Mouse (Mus musculus) erythroblast, adult 5-6 weeks (primary cell): ENCODE results near the gene Ppid. TPM values are rescaled to one million over a fixed set of nuclear protein-coding genes. Genes with fewer than 3 reads are reported as not detected.
A peak's percentile ranks its signal among the peaks of the same experiment; 100 is the strongest.
"Not testable (repeated sequence)": the region's sequence is repeated elsewhere in the genome, so short reads cannot be mapped to it uniquely, and the experiment has no call there.

Experiments
- ATAC-seq: replicated peaks from 2 replicates; pipeline ENCODE4 v1.8.0; 2016; ENCODE audit warnings: moderate number of reproducible peaks, mild to moderate bottlenecking, moderate TSS enrichment, inconsistent platforms; ENCODE audit not compliant: poor library complexity, low FRiP score, severe bottlenecking
- total RNA-seq, 2 experiments: library from RNA; stranded (forward) in 1 of 2; stranded (reverse) in 1 of 2; fragments of 150-400 nt in 1 of 2; fragments of 200-764, 138-1000 nt in 1 of 2; gene quantifications; 2 replicates each; pipeline versions ENCODE4 v1.2.3 to v1.2.4; 2015 to 2017; ENCODE audit warnings: low replicate concordance in 2 of 2

Gene Ppid
- total RNA-seq, 2 experiments from 2014 or later: 32.3 to 60.6 TPM

GRCm38 (mm10) chr3:79568629-79569350 is 22.4 kb upstream of the Ppid start:
- no peak for ATAC-seq

GRCm38 (mm10) chr3:79569351-79569681 is 21.8 kb upstream of the Ppid start:
- no peak for ATAC-seq

DNA sequence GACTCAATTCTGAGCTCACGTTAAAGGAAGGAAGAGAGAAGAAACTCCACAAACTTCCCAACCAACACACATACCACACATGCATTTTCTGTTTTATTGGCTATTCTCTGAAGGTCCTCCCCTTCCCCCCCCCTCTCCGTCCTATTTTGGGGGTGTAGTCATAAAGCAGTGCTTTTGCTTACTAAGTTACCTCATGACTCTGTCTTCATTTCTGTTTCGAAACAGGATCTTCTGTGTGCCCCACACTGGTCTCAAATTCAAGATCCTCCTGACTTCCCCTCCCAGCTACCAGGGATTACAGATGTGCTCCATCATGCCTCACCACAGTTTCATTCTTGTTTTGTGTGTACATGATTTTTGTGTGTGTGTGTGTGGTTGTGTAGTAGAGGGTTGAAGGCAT is 18.7 kb upstream of the Ppid start:
- ATAC-seq: no peak

DNA sequence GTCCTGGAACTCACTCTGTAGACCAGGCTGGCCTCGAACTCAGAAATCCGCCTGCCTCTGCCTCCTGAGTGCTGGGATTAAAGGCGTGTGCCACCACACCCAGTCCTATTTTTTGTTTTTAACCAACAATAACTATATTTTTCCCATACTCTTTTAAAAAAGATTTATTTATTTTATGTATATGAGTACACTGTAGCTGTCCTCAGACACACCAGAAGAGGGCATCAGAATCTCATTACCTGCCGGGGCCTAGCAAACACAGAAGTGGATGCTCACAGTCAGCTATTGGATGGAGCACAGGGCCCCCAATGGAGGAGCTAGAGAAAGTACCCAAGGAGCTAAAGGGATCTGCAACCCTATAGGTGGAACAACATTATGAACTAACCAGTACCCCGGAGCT is 17.8 kb upstream of the Ppid start:
- not testable (repeated sequence) for ATAC-seq

DNA sequence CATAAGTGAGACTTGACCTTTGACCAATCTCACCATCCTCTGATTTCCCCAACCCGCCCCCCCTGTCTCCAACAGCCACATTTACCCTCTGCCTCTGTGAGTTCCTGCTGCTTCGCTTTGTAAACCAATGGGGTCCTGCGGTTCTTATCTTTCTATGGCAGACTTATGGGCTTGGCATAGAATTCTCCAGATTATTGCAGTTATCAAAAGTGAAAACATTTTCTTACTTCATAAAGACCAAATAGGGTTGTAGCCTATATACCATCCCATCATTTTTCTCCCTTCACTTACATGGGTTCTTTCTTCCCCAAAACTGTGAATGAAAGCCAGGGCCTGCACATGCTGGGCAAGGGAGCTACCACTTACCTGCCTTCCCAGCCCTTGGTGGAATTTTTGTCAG is 16.8 kb upstream of the Ppid start:
- ATAC-seq: peak; percentile 96

GRCm38 (mm10) chr3:79575576-79576467 is 15.3 kb upstream of the Ppid start:
- no peak for ATAC-seq

GRCm38 (mm10) chr3:79576468-79576816 is 14.7 kb upstream of the Ppid start:
- ATAC-seq: no peak

DNA sequence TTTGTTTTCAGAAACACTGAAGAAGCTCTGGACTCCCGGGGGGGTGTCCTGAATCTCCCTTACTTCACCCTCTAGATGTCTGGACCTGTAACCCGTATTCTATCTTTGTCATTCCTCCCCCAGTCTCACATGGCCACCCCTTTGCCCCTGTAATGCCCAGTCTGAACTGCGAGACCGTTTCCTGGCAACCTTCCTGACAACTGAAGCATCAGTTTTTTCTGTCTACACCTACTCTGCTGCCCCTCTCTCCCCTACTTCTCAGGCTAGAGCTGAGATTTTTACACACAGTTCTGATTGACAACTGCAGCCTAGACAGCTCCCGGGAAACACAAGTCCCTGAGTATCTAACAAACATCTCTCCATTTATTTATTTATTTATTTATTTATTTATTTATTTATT is 14.3 kb upstream of the Ppid start:
- no peak for ATAC-seq

DNA sequence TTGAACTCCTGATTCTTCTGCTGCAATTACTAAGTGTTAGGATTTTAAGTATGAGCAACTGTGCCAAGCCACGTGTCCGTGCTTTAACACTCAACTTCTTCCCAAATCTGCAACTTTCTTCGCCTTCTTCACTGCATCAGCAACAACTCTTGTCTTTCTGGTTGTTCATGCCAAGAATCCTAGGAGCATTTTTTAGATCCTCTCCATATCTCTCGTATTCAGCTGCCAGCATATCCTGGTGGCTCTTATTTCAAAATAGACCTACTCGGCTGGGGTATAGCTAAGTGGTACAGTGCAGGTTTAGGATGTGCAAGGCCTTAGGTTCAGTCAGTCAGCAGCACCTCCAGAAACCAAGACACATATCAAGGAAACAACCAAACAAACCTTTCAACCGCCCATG is 13.5 kb upstream of the Ppid start:
- no peak for ATAC-seq

DNA sequence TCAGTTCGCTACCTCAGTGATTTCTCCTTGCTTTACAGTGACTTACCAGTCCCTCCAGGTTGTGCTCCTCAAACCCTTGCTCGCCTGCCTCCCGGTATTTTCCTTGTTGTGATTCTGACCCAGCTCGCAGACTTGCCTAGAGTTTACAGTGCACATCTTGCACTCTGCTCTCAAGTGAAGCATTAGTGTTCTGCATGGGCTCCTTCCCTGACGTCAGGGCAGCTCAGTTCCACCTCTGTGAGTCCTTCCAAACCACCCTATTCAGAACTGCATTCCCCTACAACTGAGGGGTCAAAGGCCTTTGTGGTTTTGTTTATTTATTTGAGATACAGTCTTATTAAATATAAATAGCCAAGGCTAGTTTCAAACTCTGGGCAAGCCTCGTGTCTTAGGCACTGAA is 13.0 kb upstream of the Ppid start:
- no peak for ATAC-seq

- ATAC-seq: peak; percentile 91
Observed at GRCm38 (mm10) chr3:79579891-79580575, 11.1 kb upstream of the Ppid start.

DNA sequence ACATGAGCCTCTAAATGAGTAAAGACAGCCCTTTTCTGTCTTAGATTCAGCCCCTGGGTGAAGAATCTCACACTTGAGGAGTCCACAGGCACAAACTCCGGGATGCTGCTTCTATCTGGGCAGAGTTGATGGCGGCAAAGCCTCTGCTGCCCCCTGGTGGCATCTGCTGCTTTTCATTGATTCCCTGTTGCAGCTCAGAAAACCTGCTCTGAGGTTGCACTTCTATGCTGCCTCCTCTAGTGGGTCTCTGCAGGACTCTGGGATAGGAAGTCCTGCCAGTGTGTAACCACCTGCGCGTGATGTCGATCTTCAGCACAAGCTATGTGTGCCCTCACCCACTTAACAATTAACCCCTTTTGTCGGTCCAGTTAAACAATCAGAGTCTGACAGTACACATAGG is 4.3 kb upstream of the Ppid start:
- ATAC-seq: peak; percentile 84

GRCm38 (mm10) chr3:79589671-79590070 is 1.5 kb upstream of the Ppid start:
- ATAC-seq: no peak

DNA sequence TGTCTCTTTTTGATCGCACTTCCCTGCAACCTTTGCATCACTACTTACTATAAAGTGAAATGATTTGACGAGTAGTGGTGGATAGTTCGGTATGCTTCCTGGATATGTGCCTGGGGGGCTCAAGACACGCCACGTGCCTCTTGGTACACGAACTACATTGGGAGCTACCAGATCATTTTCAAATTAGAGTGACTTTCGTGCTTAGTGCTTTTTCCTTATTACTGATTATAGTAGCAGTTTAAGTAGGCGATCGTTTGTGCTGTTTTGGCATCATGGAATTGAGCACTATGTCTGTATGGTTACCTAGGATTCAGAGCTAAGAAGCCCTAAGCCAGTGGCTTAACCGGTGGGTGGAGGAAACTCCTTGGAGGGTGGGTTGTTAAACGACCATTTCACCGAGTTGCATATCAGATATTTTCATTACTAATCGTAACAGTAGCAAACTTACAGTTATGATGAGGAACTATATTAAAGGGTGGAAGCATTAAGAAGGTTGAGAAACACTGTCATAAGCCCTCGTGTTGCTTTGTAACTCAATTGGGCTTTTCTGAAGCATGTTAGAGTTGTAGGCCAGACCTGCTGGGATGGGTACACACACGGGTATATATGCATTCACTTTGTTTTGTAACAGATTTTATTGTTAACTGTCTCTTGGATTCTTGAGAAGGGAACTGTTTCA is 790 bp downstream of the Ppid start:
- ATAC-seq: no peak

- ATAC-seq: no peak
Observed at GRCm38 (mm10) chr3:79595468-79595867, 4.3 kb downstream of the Ppid start.

GRCm38 (mm10) chr3:79609886-79610285 is 18.7 kb downstream of the Ppid start:
- ATAC-seq: no peak

DNA sequence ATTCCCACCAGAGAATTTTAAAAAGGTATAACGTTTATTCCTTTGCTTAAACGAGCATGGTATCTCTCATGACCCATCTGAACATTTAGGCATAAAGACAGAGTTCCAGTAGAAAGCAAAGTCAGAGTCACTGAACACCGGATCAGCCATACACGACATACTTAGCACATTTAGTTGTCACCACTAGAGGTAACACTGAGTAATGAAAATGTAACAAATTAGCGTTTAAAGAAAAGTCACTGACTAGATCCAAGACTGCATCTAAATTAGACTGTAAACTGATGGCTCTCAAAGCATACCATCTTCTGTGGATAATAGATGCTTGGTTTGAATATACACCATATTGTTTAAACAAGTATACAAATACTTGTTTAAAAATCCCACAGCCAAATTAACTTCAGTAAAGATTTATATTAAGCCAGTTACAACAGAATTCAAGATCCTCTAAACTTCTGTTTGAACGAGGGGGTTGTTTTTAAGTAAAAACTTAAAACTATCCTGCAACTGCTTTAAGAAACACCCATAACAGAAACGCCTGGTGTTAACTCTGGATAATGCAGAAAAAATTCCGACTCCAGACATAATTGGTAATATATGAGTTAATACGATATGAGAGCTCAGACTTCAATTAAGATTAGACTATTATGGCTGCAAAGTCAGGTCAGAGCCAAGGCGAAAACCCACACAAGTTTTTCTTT is 36.5 kb downstream of the Ppid start:
- peak; percentile 37 for ATAC-seq

DNA sequence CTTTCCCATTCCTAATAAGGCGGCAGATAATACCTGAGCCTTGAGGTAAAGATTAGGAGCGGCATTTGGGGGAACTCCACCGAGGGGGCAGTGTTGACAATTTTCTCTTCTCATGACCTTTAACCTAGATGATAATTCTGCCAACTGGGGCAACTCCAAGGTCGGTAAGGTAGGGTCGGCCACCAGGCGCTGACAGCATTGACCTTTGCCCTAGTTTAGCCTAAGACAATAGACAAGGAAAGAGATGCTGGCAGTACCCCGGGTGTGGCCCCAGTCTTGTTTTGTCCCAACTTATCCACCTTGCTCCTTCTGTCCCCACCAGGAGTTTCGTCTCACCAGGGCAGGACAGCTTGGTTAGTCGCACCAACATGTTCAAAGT is 37.0 kb downstream of the Ppid start:
- ATAC-seq: peak; percentile 22

DNA sequence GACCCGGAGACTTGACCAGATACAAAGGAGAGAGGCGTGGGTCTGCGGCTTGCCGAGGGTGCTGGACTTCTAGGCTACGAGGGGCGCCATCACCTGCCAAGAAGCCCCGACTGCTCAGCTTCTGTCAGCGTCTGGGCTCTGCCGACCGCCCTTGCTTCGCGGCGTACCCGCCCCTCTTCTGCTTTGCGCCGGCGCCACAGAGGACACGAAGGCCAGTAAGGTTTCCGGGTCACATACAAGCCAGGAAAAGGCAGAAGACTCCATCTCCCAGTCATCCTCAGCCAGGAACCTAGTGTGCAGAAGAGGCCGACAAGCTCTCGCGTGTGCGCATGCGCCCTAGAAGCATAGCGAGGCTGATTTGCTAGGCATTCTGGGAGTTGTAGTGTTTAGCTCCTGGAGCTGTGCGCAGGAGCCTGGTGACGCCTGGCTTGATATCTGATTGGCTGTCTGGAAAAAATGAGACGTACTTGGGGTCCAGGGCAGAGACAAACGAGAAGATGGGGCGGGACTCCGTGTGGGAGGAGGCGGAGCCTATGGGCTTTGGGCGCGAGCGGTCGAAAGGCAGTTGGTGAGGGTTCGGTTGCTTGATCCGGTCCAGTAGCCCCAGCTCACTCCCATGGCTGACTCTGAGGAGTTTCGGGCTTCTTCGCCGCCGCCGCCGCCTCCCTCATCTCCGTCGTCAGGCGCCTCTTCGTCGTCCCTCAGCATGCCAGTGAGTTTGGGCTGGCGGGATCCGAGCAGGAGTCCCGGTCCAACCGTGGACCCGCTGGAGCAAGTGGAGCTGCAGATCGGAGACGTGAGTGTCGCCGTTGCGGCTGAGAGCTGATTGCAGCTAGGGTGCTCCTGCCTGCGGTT is 37.6 kb downstream of the Ppid start, which contains the start of gene 4930579G24Rik:
Gene 4930579G24Rik (plus strand): TSS at position 519 of the 855 bp plus-strand sequence.
- ATAC-seq: peak; percentile 92
